Mouse (Mus musculus): ENCODE measurements at regions not wholly inside any gene's neighbourhood (a gene's known extent, or its start where the extent isn't known, plus 50 kb on each side); places are given as distances from the start of the nearest gene placed in this dataset.

GRCm38 (mm10) chr1:47093289-47093947 is 200.8 kb upstream of the Slc39a10 start:
- peak; percentile 43 to 69 for DNase-seq

DNA sequence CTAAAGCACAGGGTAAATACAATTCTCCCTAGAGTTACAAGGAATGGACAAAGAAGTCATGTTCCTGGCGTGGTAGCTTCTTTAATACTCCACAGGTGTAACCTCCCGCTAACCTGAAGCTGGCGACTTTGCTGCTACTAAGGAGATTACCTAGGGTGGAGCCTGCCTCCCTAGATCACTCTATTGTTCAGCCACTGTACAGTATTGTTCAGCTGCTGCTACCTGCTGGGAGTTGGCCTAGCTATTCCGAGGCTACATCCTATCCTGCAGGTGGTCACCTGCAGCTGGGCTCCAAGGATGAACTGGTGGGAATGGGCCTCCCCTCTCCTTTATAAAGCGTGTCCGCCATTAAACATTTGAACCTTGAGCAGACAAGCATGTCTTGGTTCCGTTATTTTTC is 183.8 kb upstream of the Slc39a10 start:
- no peak for DNase-seq

GRCm38 (mm10) chr1:47058149-47058548 is 165.5 kb upstream of the Slc39a10 start:
- DNase-seq, result no peak

DNA sequence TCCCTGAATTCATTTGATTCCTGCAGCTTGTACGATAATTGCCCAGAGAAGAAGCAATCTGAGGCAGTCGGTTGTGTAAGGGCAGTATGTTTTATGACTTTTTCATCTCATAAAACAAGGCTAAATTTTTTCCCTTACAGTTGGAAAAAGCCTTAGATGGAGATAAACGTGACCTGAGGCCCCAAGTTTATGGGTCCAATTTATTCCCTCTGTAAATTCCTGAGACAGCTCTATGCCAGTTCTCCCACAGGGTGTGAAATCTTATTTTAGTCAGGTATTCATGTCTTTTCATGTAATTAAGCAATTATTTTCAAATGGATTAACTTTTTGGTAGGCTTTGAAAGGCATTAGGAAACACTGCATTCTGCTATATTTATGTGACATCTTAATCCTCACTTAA is 164.7 kb upstream of the Slc39a10 start:
- DNase-seq, result no peak

- no peak for DNase-seq
Observed at GRCm38 (mm10) chr1:47051109-47051508, 158.5 kb upstream of the Slc39a10 start.

GRCm38 (mm10) chr1:47050492-47050891 is 157.8 kb upstream of the Slc39a10 start:
- no peak for DNase-seq

GRCm38 (mm10) chr1:47037576-47037975 is 144.9 kb upstream of the Slc39a10 start:
- DNase-seq, result no peak

- no peak for DNase-seq
Observed at GRCm38 (mm10) chr1:47019356-47019755, 126.7 kb upstream of the Slc39a10 start.

GRCm38 (mm10) chr1:47014526-47014925 is 121.9 kb upstream of the Slc39a10 start:
- no peak for DNase-seq

DNA sequence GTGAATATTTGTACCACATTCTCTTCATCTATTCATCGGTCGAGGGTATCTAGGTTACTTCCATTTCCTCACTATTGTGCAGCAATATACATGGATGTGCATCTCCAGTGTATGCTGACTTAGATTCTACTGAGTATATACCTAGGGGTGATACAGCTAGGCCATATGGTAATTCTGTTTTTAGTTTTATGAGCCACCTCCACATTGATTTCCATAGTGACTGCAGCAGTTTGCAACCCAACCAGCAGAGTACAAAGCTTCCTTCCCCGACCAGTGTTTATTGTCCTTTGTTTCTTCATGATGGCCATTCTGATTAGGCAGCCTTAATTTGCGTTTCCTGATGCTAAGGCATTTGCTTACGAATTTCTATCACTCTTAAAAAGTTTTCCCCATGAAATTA is 111.1 kb upstream of the Slc39a10 start:
- DNase-seq, result no peak

DNA sequence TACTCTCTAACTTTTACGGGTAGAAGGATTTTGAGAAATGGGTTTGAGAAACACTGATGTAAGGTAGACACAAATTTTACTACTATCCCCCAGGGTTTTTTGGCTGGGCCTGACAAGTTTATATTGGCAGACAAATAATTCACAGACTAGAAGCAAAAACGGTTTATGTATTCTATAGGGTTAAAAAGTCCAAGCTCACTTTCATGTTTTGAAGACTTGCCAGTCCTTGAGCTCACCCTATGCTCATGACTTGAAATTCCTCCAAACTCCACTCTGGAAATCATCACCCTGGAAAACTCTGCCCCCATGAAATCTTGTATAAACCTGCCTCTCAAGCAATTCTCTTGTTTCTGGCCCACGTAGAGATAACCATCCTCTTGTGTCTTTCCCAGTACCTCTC is 106.7 kb upstream of the Slc39a10 start:
- no peak for DNase-seq

GRCm38 (mm10) chr1:46985978-46986377 is 93.3 kb upstream of the Slc39a10 start:
- no peak for DNase-seq

DNA sequence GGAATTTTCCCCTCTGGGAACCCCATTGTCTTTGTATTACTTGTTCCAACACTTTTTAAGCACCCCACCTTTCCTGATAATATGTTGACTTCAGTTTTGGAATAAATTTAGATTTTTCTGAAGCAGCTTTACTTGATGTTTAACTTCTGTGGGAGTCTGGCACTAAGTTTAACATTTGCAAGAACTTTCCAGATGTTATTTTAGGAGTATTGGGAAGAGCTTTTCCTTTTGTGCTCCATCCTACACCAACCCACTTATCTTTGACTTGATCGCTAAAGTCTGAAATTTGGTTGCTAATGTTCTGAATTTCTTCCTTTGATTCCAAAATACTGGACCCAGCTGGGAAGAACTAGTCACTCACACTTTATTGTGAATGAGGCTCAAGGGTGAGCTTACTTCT is 90.4 kb upstream of the Slc39a10 start:
- DNase-seq, result no peak

DNA sequence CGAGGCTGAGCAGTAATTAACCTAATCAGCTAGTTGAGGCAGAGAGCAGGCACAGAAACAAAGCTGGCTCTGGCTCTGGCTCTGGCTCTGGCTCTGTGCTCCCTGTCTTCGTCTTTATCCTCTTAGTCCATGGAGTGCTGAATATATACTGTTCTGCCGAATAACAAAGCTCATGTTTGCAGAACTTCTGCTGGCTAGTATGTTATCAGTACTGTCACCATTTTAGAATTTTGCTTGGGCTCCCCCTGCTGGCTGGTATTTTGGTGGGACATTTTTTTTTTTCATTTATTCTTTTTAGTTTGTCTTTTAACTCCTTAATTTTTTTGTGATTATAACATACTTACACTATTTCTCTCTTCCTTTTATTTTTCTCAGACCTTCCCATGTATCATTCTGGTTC is 77.8 kb upstream of the Slc39a10 start:
- DNase-seq, result peak; percentile 60 to 63

GRCm38 (mm10) chr1:46968361-46968760 is 75.7 kb upstream of the Slc39a10 start:
- DNase-seq, result no peak

- DNase-seq, result no peak
Observed at GRCm38 (mm10) chr1:46966917-46967266, 74.2 kb upstream of the Slc39a10 start.

GRCm38 (mm10) chr1:46965996-46966916 is 73.6 kb upstream of the Slc39a10 start:
- DNase-seq, result no peak

DNA sequence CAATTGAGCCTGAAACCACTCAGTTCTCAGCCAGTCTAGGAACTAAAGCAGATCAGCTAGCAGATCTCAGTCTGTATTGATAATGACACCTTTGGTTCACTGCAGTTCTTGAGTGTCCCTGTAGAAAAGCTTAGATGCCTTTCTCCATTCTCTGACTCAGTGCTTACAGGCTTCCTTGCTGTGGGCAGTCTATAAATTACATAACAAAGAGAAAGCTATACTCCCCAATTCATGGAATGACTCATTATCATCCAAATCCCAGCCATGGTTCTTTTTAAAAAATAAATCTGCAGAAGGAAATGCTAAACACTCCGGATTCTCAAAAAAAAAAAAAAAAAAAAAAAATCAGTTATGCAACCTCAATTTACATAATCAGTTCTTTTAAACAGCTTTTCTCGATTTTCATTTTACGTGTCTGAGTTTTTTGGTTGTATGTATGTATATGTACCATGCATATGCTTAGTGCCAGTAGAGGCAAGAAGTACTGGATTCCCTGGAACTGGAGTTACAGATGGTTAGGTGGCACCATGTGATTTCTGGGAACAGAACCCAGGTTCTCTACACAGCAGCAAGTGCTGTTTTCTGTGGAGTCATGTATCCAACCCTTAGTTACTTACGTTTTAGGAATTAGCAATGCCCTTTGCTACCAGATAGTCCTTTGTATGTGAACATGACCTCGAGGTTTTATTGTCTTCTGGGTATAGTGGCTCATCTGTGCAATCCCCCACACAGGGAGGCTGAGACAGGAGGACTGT is 71.5 kb upstream of the Slc39a10 start:
- no peak for DNase-seq
